Mouse (Mus musculus): ENCODE results near the gene Tbc1d8. TPM values are rescaled to one million over a fixed set of nuclear protein-coding genes. Genes with fewer than 3 reads are reported as not detected.

The Tbc1d8 gene
- total and polyA plus RNA-seq, 2 experiments = 7.0 to 13.9 TPM

- H3K4me1 ChIP-seq (ENCODE audit: control insufficient read depth, insufficient read depth, low read length) = peaks cover 14% of the 10 kb centered on the region
- H3K27me3 ChIP-seq (ENCODE audit: control insufficient read depth, insufficient read depth, low read length) = no peaks in the 10 kb centered on the region
- no peaks in the 10 kb centered on the region for H3K79me2 ChIP-seq (ENCODE audit: control insufficient read depth, insufficient read depth, low read length)
- no peak overlapping the region for H3K4me3 ChIP-seq (ENCODE audit: insufficient read depth, low read depth, low read length)
- H3K27ac ChIP-seq (replicated peaks; ENCODE audit: insufficient read depth, low read depth, low read length) = no peak overlapping the region
- TF ChIP-seq CTCF (IDR thresholded peaks at IDR 0.05; ENCODE audit: low read depth, low read length) = no peak
- TF ChIP-seq POLR2A (IDR thresholded peaks at IDR 0.05; ENCODE audit: extremely low read depth, insufficient read depth, low read length) = no peak
- H3K36me3 ChIP-seq (ENCODE audit: control insufficient read depth, insufficient read depth, low read length) = no peaks in the 10 kb centered on the region
- 86% methylated on average over 6 of the region's 6 CpGs for WGBS
- no peak overlapping the region for H3K9ac ChIP-seq (ENCODE audit: low read depth, low read length)
- no peak for DNase-seq (ENCODE audit: extremely low read depth, low read depth, low spot score)
Measured at GRCm38 (mm10) chr1:39321954-39322353, 156.6 kb downstream of the Tbc1d8 start.

Other genes with a start within 250 kb of the Tbc1d8 start
- 300 and 318 TPM in 2 replicates for gene Rpl31, start 110.9 kb downstream of the Tbc1d8 start, total RNA-seq (2014; rRNA removed)
- gene Rpl31, start 110.9 kb downstream of the Tbc1d8 start, polyA plus RNA-seq (2012; rRNA removed) = 65.9 and 68.8 TPM in 2 replicates
- 6.8 and 7.7 TPM in 2 replicates for gene Cnot11, start 56.2 kb upstream of the Tbc1d8 start, total RNA-seq (2014; rRNA removed)
- gene Cnot11, start 56.2 kb upstream of the Tbc1d8 start, polyA plus RNA-seq (2012; rRNA removed) = 9.3 and 9.9 TPM in 2 replicates
- 83.6 and 84.2 TPM in 2 replicates for gene Rnf149, start 98.7 kb upstream of the Tbc1d8 start, total RNA-seq (2014; rRNA removed)
- 58.9 and 66.0 TPM in 2 replicates for gene Rnf149, start 98.7 kb upstream of the Tbc1d8 start, polyA plus RNA-seq (2012; rRNA removed)
- not detected in 2 replicates for gene Creg2, start 172.7 kb upstream of the Tbc1d8 start, total RNA-seq (2014; rRNA removed)
- gene Creg2, start 172.7 kb upstream of the Tbc1d8 start, polyA plus RNA-seq (2012; rRNA removed) = not detected in 2 replicates
- 0.09 TPM in 1 of 2 replicates, not detected in the other for gene Rfx8, start 242.2 kb upstream of the Tbc1d8 start, total RNA-seq (2014; rRNA removed)
- gene Rfx8, start 242.2 kb upstream of the Tbc1d8 start, polyA plus RNA-seq (2012; rRNA removed) = 0.04 TPM in 1 of 2 replicates, not detected in the other

Data from liver, adult 2 months (tissue).